Mouse (Mus musculus) hindbrain, embryonic 14.5 days (tissue): ENCODE measurements around the gene Tcl1b2. TPM values are rescaled to one million over a fixed set of nuclear protein-coding genes. Genes with fewer than 3 reads are reported as not detected.
"Not testable (repeated sequence)": the region's sequence is repeated elsewhere in the genome, so short reads cannot be mapped to it uniquely, and the experiment has no call there.

ENCODE experiments used
- ATAC-seq: fragments of 200-750 bp; cut with Nextera tagmentation; 2 replicates; pipeline ENCODE4 v1.8.0; 2017; ENCODE audit warnings: moderate number of reproducible peaks, mild to moderate bottlenecking, moderate TSS enrichment, moderate library complexity; ENCODE audit not compliant: low FRiP score
- DNase-seq: peaks from one replicate; pipeline ENCODE4 v3.0.0-alpha.2; 2015; ENCODE audit warnings: low spot score
- H3K27ac ChIP-seq: fragments of 300-500 bp; sonication (generic); 2 replicates; pipeline ENCODE4 v1.5.1; 2014; ENCODE audit warnings: mild to moderate bottlenecking, moderate library complexity
- H3K27me3 ChIP-seq: fragments of 300-500 bp; sonication (generic); 2 replicates; pipeline ENCODE4 v1.6.1; 2014; ENCODE audit warnings: mild to moderate bottlenecking, low read length, mixed read lengths; ENCODE audit not compliant: control insufficient read depth, insufficient read depth
- H3K36me3 ChIP-seq: fragments of 300-500 bp; sonication (generic); replicated peaks from 2 replicates; pipeline ENCODE4 v1.6.1; 2014; ENCODE audit not compliant: control insufficient read depth, insufficient read depth
- H3K4me1 ChIP-seq: fragments of 300-500 bp; sonication (generic); replicated peaks from 2 replicates; pipeline ENCODE4 v1.6.1; 2014; ENCODE audit warnings: antibody characterized with exemption, low read length, mixed read lengths; ENCODE audit not compliant: control insufficient read depth, insufficient read depth
- H3K4me2 ChIP-seq: fragments of 300-500 bp; sonication (generic); replicated peaks from 2 replicates; pipeline ENCODE4 v1.6.1; 2014; ENCODE audit warnings: mild to moderate bottlenecking, moderate library complexity
- H3K4me3 ChIP-seq: fragments of 300-500 bp; sonication (generic); replicated peaks from 2 replicates; pipeline ENCODE4 v1.5.1; 2014; ENCODE audit warnings: mild to moderate bottlenecking, low read length
- H3K9ac ChIP-seq: fragments of 300-500 bp; sonication (generic); 2 replicates; pipeline ENCODE4 v1.6.1; 2014
- H3K9me3 ChIP-seq: fragments of 300-500 bp; sonication (generic); 2 replicates; pipeline ENCODE4 v1.6.1; 2016; ENCODE audit warnings: low read length; ENCODE audit not compliant: control insufficient read depth
- WGBS: fragments of 180-500 bp; shearing (Covaris S2); extraction: QIAGEN DNeasy Blood & Tissue Kit; methylation state at CpG from one replicate; pipeline ENCODE4 v1.1.7; 2014; 5-methylcytosine and 5-hydroxymethylcytosine counted together
- polyA plus RNA-seq: library from polyadenylated mRNA; unstranded; fragments of >200 nt; fragmentation: Nextera tagmentation; extraction: Ambion mirVana; gene quantifications from 2 replicates; pipeline ENCODE4 v1.2.1, GENCODE M21; 2014

Gene Tcl1b2
- polyA plus RNA-seq, 1 experiment from 2014 or later: not detected

- 93% methylated on average over 1 of the region's 1 CpGs for WGBS
- Histone ChIP-seq H3K4me1 (peaks cover 12% of the 10 kb centered on the region), H3K9me3 (no peaks in the 10 kb centered on the region), H3K27me3 (no peaks in the 10 kb centered on the region), H3K4me3 (no peak overlapping the region), H3K9ac (no peak overlapping the region), H3K36me3 (no peaks in the 10 kb centered on the region), H3K4me2 (no peak overlapping the region), H3K27ac (no peak overlapping the region)
- no peak for DNase-seq
- no peak for ATAC-seq
Measured at GRCm38 (mm10) chr12:105116648-105117047, 29.2 kb upstream of the Tcl1b2 start.

GRCm38 (mm10) chr12:105125362-105125761 is 20.5 kb upstream of the Tcl1b2 start:
- no peak overlapping the region for H3K9ac ChIP-seq
- no peaks in the 10 kb centered on the region for H3K27me3 ChIP-seq
- no peaks in the 10 kb centered on the region for H3K9me3 ChIP-seq
- no peak overlapping the region for H3K4me2 ChIP-seq
- no peak for ATAC-seq
- DNase-seq: no peak
- H3K36me3 ChIP-seq: no peaks in the 10 kb centered on the region
- H3K4me3 ChIP-seq: no peak overlapping the region
- no peak overlapping the region for H3K27ac ChIP-seq
- no peaks in the 10 kb centered on the region for H3K4me1 ChIP-seq
- WGBS: 87% methylated on average over 6 of the region's 6 CpGs

GRCm38 (mm10) chr12:105126516-105126915 is 19.3 kb upstream of the Tcl1b2 start:
- ATAC-seq: no peak

GRCm38 (mm10) chr12:105127607-105128006 is 18.2 kb upstream of the Tcl1b2 start:
- H3K4me3 ChIP-seq: no peak overlapping the region
- ATAC-seq: no peak
- H3K4me1 ChIP-seq: no peaks in the 10 kb centered on the region
- H3K9ac ChIP-seq: no peak overlapping the region
- no peaks in the 10 kb centered on the region for H3K36me3 ChIP-seq
- H3K9me3 ChIP-seq: no peaks in the 10 kb centered on the region
- DNase-seq: no peak
- no peaks in the 10 kb centered on the region for H3K27me3 ChIP-seq
- H3K27ac ChIP-seq: no peak overlapping the region
- WGBS: 84% methylated on average over 2 of the region's 2 CpGs
- no peak overlapping the region for H3K4me2 ChIP-seq

More at GRCm38 (mm10) chr12:105126516-105126915, 19.3 kb upstream of the Tcl1b2 start:
- Histone ChIP-seq H3K9me3 (no peaks in the 10 kb centered on the region), H3K36me3 (no peaks in the 10 kb centered on the region), H3K4me1 (no peaks in the 10 kb centered on the region), H3K9ac (no peak overlapping the region), H3K4me3 (no peak overlapping the region), H3K27me3 (no peaks in the 10 kb centered on the region), H3K27ac (no peak overlapping the region), H3K4me2 (no peak overlapping the region)
- WGBS: 37% methylated on average over 4 of the region's 4 CpGs
- no peak for DNase-seq

GRCm38 (mm10) chr12:105129494-105130205 is 16.2 kb upstream of the Tcl1b2 start:
- not testable (repeated sequence) for ATAC-seq, H3K9me3 ChIP-seq, DNase-seq, H3K4me1 ChIP-seq, H3K27ac ChIP-seq, H3K4me2 ChIP-seq, H3K36me3 ChIP-seq, H3K4me3 ChIP-seq, H3K9ac ChIP-seq, H3K27me3 ChIP-seq
- WGBS: 73% methylated on average over 3 of the region's 3 CpGs

GRCm38 (mm10) chr12:105134167-105134566 is 11.6 kb upstream of the Tcl1b2 start:
- not testable (repeated sequence) for H3K9me3 ChIP-seq, ATAC-seq, H3K27ac ChIP-seq, DNase-seq, H3K27me3 ChIP-seq, H3K4me1 ChIP-seq, H3K36me3 ChIP-seq, H3K9ac ChIP-seq, H3K4me3 ChIP-seq, H3K4me2 ChIP-seq
- WGBS: 67% methylated on average over 2 of the region's 2 CpGs

GRCm38 (mm10) chr12:105134826-105135225 is 11.0 kb upstream of the Tcl1b2 start:
- ATAC-seq, H3K4me2 ChIP-seq, H3K27me3 ChIP-seq, DNase-seq, H3K9me3 ChIP-seq, H3K4me3 ChIP-seq, H3K4me1 ChIP-seq, H3K9ac ChIP-seq, H3K27ac ChIP-seq, H3K36me3 ChIP-seq: not testable (repeated sequence)
- WGBS: 91% methylated on average over 4 of the region's 4 CpGs

- H3K9ac ChIP-seq: not testable (repeated sequence)
Measured at GRCm38 (mm10) chr12:105137729-105138128, 8.1 kb upstream of the Tcl1b2 start.

GRCm38 (mm10) chr12:105143096-105143495 is 2.7 kb upstream of the Tcl1b2 start:
- Histone ChIP-seq H3K4me2 (no peak overlapping the region), H3K4me3 (no peak overlapping the region), H3K27me3 (no peaks in the 10 kb centered on the region), H3K4me1 (no peaks in the 10 kb centered on the region), H3K36me3 (no peaks in the 10 kb centered on the region), H3K27ac (no peak overlapping the region), H3K9ac (no peak overlapping the region), H3K9me3 (no peaks in the 10 kb centered on the region)
- ATAC-seq (no peak), DNase-seq (no peak)
- WGBS: 96% methylated on average over 3 of the region's 3 CpGs

More at GRCm38 (mm10) chr12:105137729-105138128, 8.1 kb upstream of the Tcl1b2 start:
- not testable (repeated sequence) for DNase-seq, H3K9me3 ChIP-seq, H3K27ac ChIP-seq, H3K4me3 ChIP-seq, H3K27me3 ChIP-seq, H3K36me3 ChIP-seq, H3K4me1 ChIP-seq, ATAC-seq, H3K4me2 ChIP-seq
- WGBS: 91% methylated on average over 1 of the region's 1 CpGs

GRCm38 (mm10) chr12:105144928-105145327 is 886 bp upstream of the Tcl1b2 start:
- not testable (repeated sequence) for H3K9me3 ChIP-seq, ATAC-seq, H3K4me1 ChIP-seq, H3K9ac ChIP-seq, H3K4me3 ChIP-seq, DNase-seq, H3K27ac ChIP-seq, H3K36me3 ChIP-seq, H3K4me2 ChIP-seq, H3K27me3 ChIP-seq
- 20% methylated on average over 1 of the region's 1 CpGs for WGBS
